Mouse (Mus musculus) MEL (cell line): ENCODE measurements at regions not wholly inside any gene's neighbourhood (a gene's known extent, or its start where the extent isn't known, plus 50 kb on each side); places are given as distances from the start of the nearest gene placed in this dataset.

Source experiments
- CTCF ChIP-seq, 3 experiments: IDR thresholded peaks in 2 of 3; conservative IDR thresholded peaks in 1 of 3; 2 replicates each; pipeline ENCODE4 v1.5.1; 2011 to 2012; ENCODE audit warnings: low read length in 3 of 3, low read depth in 2 of 3, mild to moderate bottlenecking in 2 of 3, improper control_type of control experiment in 1 of 3, inconsistent platforms in 1 of 3, mixed read lengths in 1 of 3, moderate library complexity in 1 of 3; ENCODE audit not compliant: control insufficient read depth in 1 of 3, insufficient read depth in 1 of 3, poor library complexity in 1 of 3, severe bottlenecking in 1 of 3
- MXI1 ChIP-seq: IDR thresholded peaks from 2 replicates; pipeline ENCODE4 v1.6.1; 2011; ENCODE audit warnings: mild to moderate bottlenecking, low read depth, low read length, improper control_type of control experiment
- RAD21 ChIP-seq: IDR thresholded peaks from 2 replicates; pipeline ENCODE4 v1.6.1; 2011; ENCODE audit warnings: mild to moderate bottlenecking, low read depth, low read length, improper control_type of control experiment

GRCm38 (mm10) chr2:138120868-138121267, 135.5 kb upstream of the Btbd3 start:
- no peak for TF ChIP-seq RAD21
- TF ChIP-seq CTCF (IDR thresholded peaks at IDR 0.05 in 2 of 3, conservative IDR thresholded peaks at IDR 0.05 in 1 of 3; ENCODE audit: control insufficient read depth in 1 of 3, insufficient read depth in 1 of 3, low read depth in 2 of 3, low read length in 3 of 3, poor library complexity in 1 of 3, severe bottlenecking in 1 of 3) = no peak
- TF ChIP-seq MXI1 = no peak
